Mouse (Mus musculus) regulatory T cell (primary cell): ENCODE measurements at regions not wholly inside any gene's neighbourhood (a gene's known extent, or its start where the extent isn't known, plus 50 kb on each side); places are given as distances from the start of the nearest gene placed in this dataset.

ENCODE experiments used
- in situ Hi-C: fragments of 300-600 bp; cut with MboI, MseI; formaldehyde crosslinking; loops from one replicate; pipeline ENCODE4 v1.15.1; 2025; ENCODE audit warnings: high pct_unique_total_duplicates

- in situ Hi-C loops, result no loop called here
These were observed 209.7 kb downstream of the Ktn1 start for GRCm38 (mm10) chr14:47857731-47858556.

GRCm38 (mm10) chr14:47862556-47862955, 214.3 kb downstream of the Ktn1 start:
- in situ Hi-C loops, result no loop called here

- in situ Hi-C loops, result no loop called here
These were observed 214.8 kb downstream of the Ktn1 start for GRCm38 (mm10) chr14:47863067-47863466.

GRCm38 (mm10) chr14:47863701-47864100, 215.5 kb downstream of the Ktn1 start:
- in situ Hi-C loops, result no loop called here

- in situ Hi-C loops, result no loop called here
These were observed 218.8 kb downstream of the Ktn1 start for GRCm38 (mm10) chr14:47867017-47867416.

GRCm38 (mm10) chr14:47868258-47868780, 220.1 kb downstream of the Ktn1 start:
- in situ Hi-C loops, result no loop called here

- in situ Hi-C loops, result no loop called here
These were observed 228.3 kb downstream of the Ktn1 start for GRCm38 (mm10) chr14:47876585-47876984.

GRCm38 (mm10) chr14:47877167-47877566, 228.9 kb downstream of the Ktn1 start:
- in situ Hi-C loops, result no loop called here

GRCm38 (mm10) chr14:47877771-47878443, 229.7 kb downstream of the Ktn1 start:
- in situ Hi-C loops, result no loop called here

GRCm38 (mm10) chr14:47885326-47885725, 235.3 kb upstream of the Peli2 start:
- in situ Hi-C loops, result no loop called here

GRCm38 (mm10) chr14:47890251-47891198, 230.1 kb upstream of the Peli2 start:
- in situ Hi-C loops, result no loop called here

- in situ Hi-C loops, result no loop called here
These were observed 224.0 kb upstream of the Peli2 start for GRCm38 (mm10) chr14:47896581-47896980.

GRCm38 (mm10) chr14:47897907-47898530, 222.6 kb upstream of the Peli2 start:
- in situ Hi-C loops, result no loop called here

GRCm38 (mm10) chr14:47898605-47899004, 222.0 kb upstream of the Peli2 start:
- in situ Hi-C loops, result no loop called here

- in situ Hi-C loops, result no loop called here
These were observed 215.3 kb upstream of the Peli2 start for GRCm38 (mm10) chr14:47905334-47905733.

GRCm38 (mm10) chr14:47909129-47909528, 211.5 kb upstream of the Peli2 start:
- in situ Hi-C loops, result no loop called here

- in situ Hi-C loops, result loop anchor here (10.0 kb wide), 1 partner anchor 1774 kb away; no protein-coding TSS in a partner anchor
These were observed 209.8 kb upstream of the Peli2 start for GRCm38 (mm10) chr14:47910741-47911295.

GRCm38 (mm10) chr14:47911546-47912545, 208.8 kb upstream of the Peli2 start:
- in situ Hi-C loops, result loop anchor here (10.0 kb wide), 1 partner anchor 1773 kb away; no protein-coding TSS in a partner anchor

- in situ Hi-C loops, result loop anchor here (10.0 kb wide), 1 partner anchor 1769 kb away; no protein-coding TSS in a partner anchor
These were observed 205.0 kb upstream of the Peli2 start for GRCm38 (mm10) chr14:47915621-47916020.
